Mouse (Mus musculus) heart, adult 18-20 months (tissue): ENCODE results near the gene Olfr547. TPM values are rescaled to one million over a fixed set of nuclear protein-coding genes. Genes with fewer than 3 reads are reported as not detected.

ENCODE experiments used
- DNase-seq, 2 experiments: peaks; one replicate each; pipeline ENCODE4 v3.0.0; 2021 to 2022; ENCODE audit warnings: mixed read lengths in 1 of 2
- total RNA-seq, 2 experiments: library from RNA; stranded (reverse); gene quantifications; 2 replicates each; pipeline ENCODE4 v1.2.3; 2021

Gene Olfr547
- total RNA-seq, 2 experiments from 2014 or later, result not detected

DNA sequence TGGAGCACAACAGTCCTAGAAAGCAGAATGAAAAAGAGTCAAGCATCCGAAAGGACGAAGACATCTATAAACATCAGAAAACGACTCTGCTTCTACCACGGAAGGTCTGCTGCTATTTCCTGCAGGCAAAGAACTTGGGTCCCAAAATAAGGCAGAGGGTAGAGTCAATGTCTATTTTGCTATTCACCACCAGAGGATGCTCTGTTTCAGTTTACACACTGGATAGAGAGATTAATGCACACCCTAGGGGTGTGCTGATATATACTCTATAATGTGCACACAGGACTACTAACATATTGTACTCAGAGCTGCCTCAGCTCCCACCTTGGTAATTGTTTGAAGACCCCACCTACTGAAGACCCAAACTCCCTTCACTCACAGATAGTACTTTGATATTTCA lies 31.7 kb downstream of the Olfr547 start:
- DNase-seq, result no peak

DNA sequence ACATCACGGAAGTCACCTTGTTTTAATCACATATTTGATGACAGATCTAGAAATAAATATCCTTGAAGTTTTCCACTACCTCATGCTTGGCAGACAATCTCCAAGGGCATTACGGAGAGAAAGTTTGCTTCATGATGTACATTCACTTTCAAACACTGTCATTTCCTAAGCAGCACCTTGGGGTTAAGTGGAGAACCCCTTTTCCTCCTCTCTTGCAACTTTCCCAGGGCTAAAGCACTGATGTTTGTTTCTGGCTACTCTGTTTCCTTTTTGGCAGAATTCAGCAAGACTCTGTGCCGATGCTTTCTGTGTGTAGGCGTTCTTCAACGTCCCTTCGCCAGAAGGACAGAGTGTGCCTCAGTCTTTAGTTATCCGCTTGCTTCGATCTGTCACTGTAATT lies 36.6 kb downstream of the Olfr547 start, which contains the start of gene Olfr550:
TSS of gene Olfr550 (plus strand) at position 301 of the 400 bp plus-strand sequence.
- DNase-seq, result peak; percentile 11 to 21

GRCm38 (mm10) chr7:102573174-102573830 lies 38.8 kb downstream of the Olfr547 start:
- DNase-seq, result no peak

- DNase-seq, result no peak
Measured at GRCm38 (mm10) chr7:102575998-102576397, 41.4 kb downstream of the Olfr547 start.

Other genes starting within 250 kb of the Olfr547 start
- gene Rrm1, start 93.1 kb upstream of the Olfr547 start, total RNA-seq, result 10 to 100 TPM in 1 of 2 experiments, 1 to 10 TPM in 1; 9.5 to 10.1 TPM
- gene Olfr543, start 53.1 kb upstream of the Olfr547 start, total RNA-seq, result not detected
- gene Olfr544, start 46.4 kb upstream of the Olfr547 start, total RNA-seq, result not detected
- not detected for gene Olfr545, start 35.2 kb upstream of the Olfr547 start, total RNA-seq
- gene Olfr548-ps1, start 6.1 kb downstream of the Olfr547 start, total RNA-seq, result not detected
- not detected for gene Olfr549, start 15.1 kb downstream of the Olfr547 start, total RNA-seq
- 1 to 10 TPM; 5.3 TPM for gene Trim21, start 30.7 kb downstream of the Olfr547 start, total RNA-seq
- under 1 TPM; 0.05 to 0.18 TPM for gene Olfr550, start 36.7 kb downstream of the Olfr547 start, total RNA-seq
- gene Olfr551, start 57.1 kb downstream of the Olfr547 start, total RNA-seq, result not detected
- gene Olfr552, start 63.0 kb downstream of the Olfr547 start, total RNA-seq, result under 1 TPM; 0.10 to 0.23 TPM
- gene Olfr553, start 83.5 kb downstream of the Olfr547 start, total RNA-seq, result not detected
- not detected for gene Olfr554, start 103.7 kb downstream of the Olfr547 start, total RNA-seq
- gene Olfr555, start 124.1 kb downstream of the Olfr547 start, total RNA-seq, result not detected
- gene Olfr556, start 130.2 kb downstream of the Olfr547 start, total RNA-seq, result not detected
- 1 to 10 TPM; 6.7 to 8.5 TPM for gene Trim68, start 152.6 kb downstream of the Olfr547 start, total RNA-seq
- not detected for gene Olfr557, start 161.2 kb downstream of the Olfr547 start, total RNA-seq
- 1 to 10 TPM; 2.3 TPM for gene Olfr558, start 167.5 kb downstream of the Olfr547 start, total RNA-seq
- gene Olfr33, start 184.3 kb downstream of the Olfr547 start, total RNA-seq, result not detected
- gene Olfr559, start 192.7 kb downstream of the Olfr547 start, total RNA-seq, result not detected
- not detected for gene Olfr560, start 224.6 kb downstream of the Olfr547 start, total RNA-seq
- under 1 TPM; 0.49 to 0.60 TPM for gene Olfr78, start 224.7 kb downstream of the Olfr547 start, total RNA-seq
- not detected for gene Olfr561, start 236.5 kb downstream of the Olfr547 start, total RNA-seq